Mouse (Mus musculus) layer of hippocampus, adult 2 months (tissue): ENCODE measurements around the gene Larp7. TPM values are rescaled to one million over a fixed set of nuclear protein-coding genes. Genes with fewer than 3 reads are reported as not detected.

Experiments
- DNase-seq, 2 experiments: peaks; one replicate each; pipeline ENCODE4 v3.0.0; 2022; ENCODE audit warnings: low spot score in 2 of 2
- H3K27ac ChIP-seq: fragments of 200-600 bp; 2 replicates; pipeline ENCODE4 v1.8.1; 2022
- H3K4me3 ChIP-seq: fragments of 200-600 bp; 2 replicates; pipeline ENCODE4 v1.8.1; 2022; ENCODE audit warnings: mild to moderate bottlenecking
- CTCF ChIP-seq: fragments of 200-600 bp; conservative IDR thresholded peaks from 2 replicates; pipeline ENCODE4 v1.8.1; 2022; ENCODE audit warnings: antibody characterized with exemption, mild to moderate bottlenecking, moderate library complexity
- long read RNA-seq, 2 experiments: library from polyadenylated mRNA; stranded (forward); transcript quantifications; one replicate each; pipeline ENCODE4 v2.0.0; 2021; ENCODE audit warnings: borderline mapping rate in 2 of 2
- total RNA-seq, 2 experiments: library from RNA; stranded (reverse); gene quantifications; 2 replicates each; pipeline ENCODE4 v1.2.3; 2021

Larp7 gene
- 10 to 100 TPM; 16.6 to 20.7 TPM for total RNA-seq
- long read RNA-seq, experiment 1, transcript Larp7-201 (13 exons, 2,121 nt): major isoform, 14 of 19 reads
- long read RNA-seq, experiment 1, partial matches to known transcripts: 1 of 19 reads
- long read RNA-seq, experiment 1, other reads (novel, unspliced or antisense): 4 of 19 reads
- long read RNA-seq, experiment 2, transcript Larp7-201 (13 exons, 2,121 nt): major isoform, 12 of 18 reads
- long read RNA-seq, experiment 2, partial matches to known transcripts: 3 of 18 reads
- long read RNA-seq, experiment 2, other reads (novel, unspliced or antisense): 3 of 18 reads

- Histone ChIP-seq H3K4me3 (peak within 1 kb of the TSS; percentile 100), H3K27ac (peak within 1 kb of the TSS; percentile 98)
- peak; percentile 99 for DNase-seq
- TF ChIP-seq CTCF: peak; percentile 26
Observed at GRCm38 (mm10) chr3:127552973-127553719, at the start of gene Larp7, which contains the start of gene Zgrf1. Gene Larp7, minus strand, starts transcription at chr3:127553349. Gene Zgrf1, plus strand, starts transcription at chr3:127553489.

- Histone ChIP-seq H3K27ac (no peak overlapping the region), H3K4me3 (no peak overlapping the region)
- no peak for TF ChIP-seq CTCF
- no peak for DNase-seq
Observed at GRCm38 (mm10) chr3:127597136-127597535, 44.0 kb upstream of the Larp7 start.

GRCm38 (mm10) chr3:127572557-127572956 is 19.4 kb upstream of the Larp7 start:
- peak; percentile 67 to 68 for DNase-seq
- Histone ChIP-seq H3K4me3 (peak overlapping the region; percentile 36; the same call in 1 of the 2 replicates), H3K27ac (no peak overlapping the region)
- TF ChIP-seq CTCF: peak; percentile 86

GRCm38 (mm10) chr3:127565129-127565528 is 12.0 kb upstream of the Larp7 start:
- peak; percentile 43 for TF ChIP-seq CTCF
- DNase-seq: no peak
- Histone ChIP-seq H3K27ac (no peak overlapping the region), H3K4me3 (no peak overlapping the region)

GRCm38 (mm10) chr3:127562974-127563373 is 9.8 kb upstream of the Larp7 start:
- H3K27ac ChIP-seq: no peak overlapping the region
- DNase-seq: no peak
- no peak for TF ChIP-seq CTCF
- H3K4me3 ChIP-seq: no peak overlapping the region

GRCm38 (mm10) chr3:127558201-127558600 is 5.1 kb upstream of the Larp7 start:
- DNase-seq: no peak
- no peak overlapping the region for H3K4me3 ChIP-seq
- peak; percentile 54 for TF ChIP-seq CTCF
- no peak overlapping the region for H3K27ac ChIP-seq

- no peak for DNase-seq
- H3K27ac ChIP-seq: no peak overlapping the region
- H3K4me3 ChIP-seq: no peak overlapping the region
- TF ChIP-seq CTCF: peak; percentile 70
Observed at GRCm38 (mm10) chr3:127554723-127555122, 1.6 kb upstream of the Larp7 start.

GRCm38 (mm10) chr3:127553720-127554043 is 533 bp upstream of the Larp7 start:
- no peak for TF ChIP-seq CTCF
- DNase-seq: peak in 1 of 2 experiments; percentile 9
- H3K27ac ChIP-seq: no peak overlapping the region
- H3K4me3 ChIP-seq: peak overlapping the region; percentile 100

GRCm38 (mm10) chr3:127552434-127552972 is 646 bp downstream of the Larp7 start:
- H3K4me3 ChIP-seq: peak overlapping the region; percentile 100
- H3K27ac ChIP-seq: peak overlapping the region; percentile 98
- no peak for DNase-seq
- TF ChIP-seq CTCF: no peak

GRCm38 (mm10) chr3:127547882-127548281 is 5.3 kb downstream of the Larp7 start:
- peak in 1 of 2 experiments; percentile 12 for DNase-seq
- Histone ChIP-seq H3K4me3 (no peak overlapping the region), H3K27ac (no peak overlapping the region)
- TF ChIP-seq CTCF: peak; percentile 71

GRCm38 (mm10) chr3:127544610-127545121 is 8.5 kb downstream of the Larp7 start:
- no peak overlapping the region for H3K4me3 ChIP-seq
- DNase-seq: no peak
- H3K27ac ChIP-seq: no peak overlapping the region
- no peak for TF ChIP-seq CTCF

- H3K4me3 ChIP-seq: no peak overlapping the region
- no peak for TF ChIP-seq CTCF
- H3K27ac ChIP-seq: no peak overlapping the region
- DNase-seq: no peak
Observed at GRCm38 (mm10) chr3:127543976-127544375, 9.2 kb downstream of the Larp7 start.

- Histone ChIP-seq H3K4me3 (no peak overlapping the region), H3K27ac (no peak overlapping the region)
- no peak for DNase-seq
- no peak for TF ChIP-seq CTCF
Observed at GRCm38 (mm10) chr3:127539193-127539592, 14.0 kb downstream of the Larp7 start.
